ENCODE assay signal across 8 mouse cellular contexts in the genomic region with DNA sequence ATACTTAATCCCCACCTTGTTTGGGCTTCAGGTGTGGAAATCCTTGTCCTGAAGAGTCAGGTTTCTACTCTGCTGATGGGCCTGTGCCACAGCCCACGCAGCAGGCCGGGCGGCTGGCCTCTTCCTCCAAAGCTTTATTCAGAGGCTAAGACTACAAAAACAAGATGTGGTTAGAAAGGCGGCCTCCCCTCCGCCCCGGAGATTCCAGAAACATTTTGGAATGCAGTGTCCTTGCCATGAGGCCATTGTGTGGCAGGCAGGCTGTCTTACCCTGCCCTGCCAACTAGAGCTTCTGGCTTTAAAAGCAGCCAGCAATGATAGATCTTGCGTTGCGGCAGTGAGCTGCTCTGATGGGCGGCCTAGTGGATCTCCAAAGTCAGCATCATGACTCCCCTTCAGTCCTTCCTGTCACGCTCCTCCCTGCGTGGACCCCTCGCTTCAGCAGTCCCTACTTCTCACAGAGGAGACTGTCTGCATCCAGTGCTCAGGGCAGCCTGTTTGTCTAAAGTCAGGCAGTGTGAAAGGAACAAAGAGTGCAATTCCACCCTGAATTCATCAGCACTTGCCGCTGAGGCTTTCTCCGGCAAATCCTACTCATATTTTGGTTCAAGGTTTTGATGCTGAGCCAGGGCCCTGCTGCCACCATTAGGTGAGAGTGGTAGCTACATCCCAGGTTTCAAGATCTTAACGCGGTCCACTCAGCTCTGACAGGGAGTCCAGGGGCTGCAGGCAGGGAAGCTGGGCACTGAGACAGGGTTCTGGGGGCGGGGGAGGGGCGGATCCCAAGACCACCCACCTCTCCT. TPM values are rescaled to one million over a fixed set of nuclear protein-coding genes. Genes with fewer than 3 reads are reported as not detected.
DNase-seq lines count a peak whose midpoint lies in the region; ATAC-seq and TF ChIP-seq lines count a peak whose summit lies in the region.

No protein-coding gene starts in this region.

- intact Hi-C loops in heart, adult 2 months (cut with DNase I) = no loop called here

- ATAC-seq in heart, embryonic 12.5 days (ENCODE audit: insufficient number of reproducible peaks, low FRiP score) = no peak
- ATAC-seq in forebrain, embryonic 16.5 days = peak; percentile 57
- ATAC-seq in kidney, postnatal 0 days (replicated peaks; ENCODE audit: low FRiP score, low read depth) = peak; percentile 63; the same call in 1 of the 2 replicates
- 0 out of 2 replicates have a peak, but pooled peaks have one; percentile 35 for ATAC-seq in limb, embryonic 13.5 days (ENCODE audit: low FRiP score, low read depth)

- no peaks in the 10 kb centered on the region for H3K27me3 ChIP-seq in heart, adult 2 months (ENCODE audit: control insufficient read depth, insufficient read depth, low read length)
- H3K27me3 ChIP-seq in heart, embryonic 12.5 days (replicated peaks) = no peaks in the 10 kb centered on the region
- H3K27me3 ChIP-seq in forebrain, embryonic 16.5 days (replicated peaks; ENCODE audit: control insufficient read depth, insufficient read depth, low read length) = no peaks in the 10 kb centered on the region
- no peaks in the 10 kb centered on the region for H3K27me3 ChIP-seq in kidney, postnatal 0 days (ENCODE audit: insufficient read depth, low read length)
- H3K27me3 ChIP-seq in limb, embryonic 13.5 days = 0 out of 2 replicates have a peak, but pooled peaks cover 5% of the 10 kb centered on the region

- H3K27ac ChIP-seq in heart, adult 2 months = no peak overlapping the region
- H3K27ac ChIP-seq in heart, embryonic 12.5 days (ENCODE audit: poor library complexity, severe bottlenecking) = no peak overlapping the region
- peak overlapping the region; percentile 25; the same call in 1 of the 2 replicates for H3K27ac ChIP-seq in forebrain, embryonic 16.5 days (ENCODE audit: low read length)
- H3K27ac ChIP-seq in kidney, postnatal 0 days = peak overlapping the region; percentile 48; the same call in 1 of the 2 replicates
- H3K27ac ChIP-seq in limb, embryonic 13.5 days = peak overlapping the region; percentile 49; the same call in 1 of the 2 replicates

- no peak overlapping the region for H3K4me2 ChIP-seq in heart, embryonic 12.5 days
- H3K4me2 ChIP-seq in forebrain, embryonic 16.5 days (ENCODE audit: low read length) = no peak overlapping the region
- H3K4me2 ChIP-seq in kidney, postnatal 0 days (ENCODE audit: low read length) = no peak overlapping the region
- no peak overlapping the region for H3K4me2 ChIP-seq in limb, embryonic 13.5 days (replicated peaks)

- H3K36me3 ChIP-seq in heart, adult 2 months (ENCODE audit: control insufficient read depth, insufficient read depth, low read length) = no peaks in the 10 kb centered on the region
- H3K36me3 ChIP-seq in heart, embryonic 12.5 days = 0 out of 2 replicates have a peak, but pooled peaks cover 6% of the 10 kb centered on the region
- no peaks in the 10 kb centered on the region for H3K36me3 ChIP-seq in forebrain, embryonic 16.5 days (ENCODE audit: control insufficient read depth, insufficient read depth)
- no peaks in the 10 kb centered on the region for H3K36me3 ChIP-seq in kidney, postnatal 0 days (ENCODE audit: insufficient read depth, low read length)
- H3K36me3 ChIP-seq in limb, embryonic 13.5 days = peaks cover 33% of the 10 kb centered on the region

- 52% methylated on average over 18 of the region's 18 CpGs for WGBS in heart, adult 2 months
- 53% methylated on average over 18 of the region's 18 CpGs for WGBS in heart, embryonic 12.5 days
- WGBS in forebrain, embryonic 16.5 days = 23% methylated on average over 18 of the region's 18 CpGs
- WGBS in kidney, postnatal 0 days = 32% methylated on average over 18 of the region's 18 CpGs
- 49% methylated on average over 18 of the region's 18 CpGs for WGBS in limb, embryonic 13.5 days

- H3K79me2 ChIP-seq in heart, adult 2 months (replicated peaks; ENCODE audit: control insufficient read depth, insufficient read depth, low read length) = no peaks in the 10 kb centered on the region

- no peak for TF ChIP-seq EP300 in heart, adult 2 months (IDR thresholded peaks at IDR 0.05; ENCODE audit: insufficient read depth, low read depth, low read length)

- no peaks in the 10 kb centered on the region for H3K9me3 ChIP-seq in heart, embryonic 12.5 days (replicated peaks)
- H3K9me3 ChIP-seq in forebrain, embryonic 16.5 days (ENCODE audit: control insufficient read depth, low read length) = no peaks in the 10 kb centered on the region
- H3K9me3 ChIP-seq in kidney, postnatal 0 days (replicated peaks; ENCODE audit: low read length) = no peaks in the 10 kb centered on the region
- no peaks in the 10 kb centered on the region for H3K9me3 ChIP-seq in limb, embryonic 13.5 days

- TF ChIP-seq CTCF in heart, adult 2 months (IDR thresholded peaks at IDR 0.05) = peak; percentile 54
- peak; percentile 50; the same call in 1 of the 2 replicates for TF ChIP-seq CTCF in kidney, postnatal 0 days (IDR thresholded peaks at IDR 0.05; ENCODE audit: low read depth)

- H3K9ac ChIP-seq in heart, adult 2 months (ENCODE audit: low read depth, low read length) = no peak overlapping the region
- no peak overlapping the region for H3K9ac ChIP-seq in heart, embryonic 12.5 days
- H3K9ac ChIP-seq in forebrain, embryonic 16.5 days (replicated peaks; ENCODE audit: low read depth, low read length) = no peak overlapping the region
- no peak overlapping the region for H3K9ac ChIP-seq in kidney, postnatal 0 days (ENCODE audit: low read depth, low read length)
- no peak overlapping the region for H3K9ac ChIP-seq in limb, embryonic 13.5 days

- no peak for TF ChIP-seq POLR2A in heart, adult 2 months (IDR thresholded peaks at IDR 0.05; ENCODE audit: insufficient read depth, low read depth, low read length)

- H3K4me3 ChIP-seq in heart, adult 2 months = no peak overlapping the region
- no peak overlapping the region for H3K4me3 ChIP-seq in heart, embryonic 12.5 days
- no peak overlapping the region for H3K4me3 ChIP-seq in forebrain, embryonic 16.5 days (replicated peaks; ENCODE audit: low read length)
- H3K4me3 ChIP-seq in kidney, postnatal 0 days (replicated peaks; ENCODE audit: low read depth, low read length) = no peak overlapping the region
- no peak overlapping the region for H3K4me3 ChIP-seq in limb, embryonic 13.5 days

- H3K4me1 ChIP-seq in heart, adult 2 months (ENCODE audit: control insufficient read depth, insufficient read depth, low read length) = no peaks in the 10 kb centered on the region
- H3K4me1 ChIP-seq in heart, embryonic 12.5 days (replicated peaks) = 0 out of 2 replicates have a peak, but pooled peaks cover 6% of the 10 kb centered on the region
- H3K4me1 ChIP-seq in forebrain, embryonic 16.5 days (replicated peaks; ENCODE audit: control insufficient read depth, insufficient read depth, low read length) = peaks cover 8% of the 10 kb centered on the region
- no peaks in the 10 kb centered on the region; the same call in 1 of the 2 replicates for H3K4me1 ChIP-seq in kidney, postnatal 0 days (replicated peaks; ENCODE audit: insufficient read depth, low read length)
- peaks cover 18% of the 10 kb centered on the region for H3K4me1 ChIP-seq in limb, embryonic 13.5 days

- no peak for DNase-seq in heart, adult 2 months
- peak; percentile 61 for DNase-seq in cerebellum, adult 8-10 months
- DNase-seq in kidney, postnatal 0 days (ENCODE audit: low spot score) = peak; percentile 67
- DNase-seq in right cerebral cortex, postnatal 14 days = peak; percentile 42
- no peak for DNase-seq in liver

RNA-seq across cellular contexts. Expression of a gene that starts 14.6 kb away (rescaled TPM):
- 10 to 100 TPM; 43.2 to 49.2 TPM for total RNA-seq in heart, adult 2 months (2021)
- polyA plus RNA-seq in heart, adult 2 months (2012; rRNA removed) = 18.8 and 21.2 TPM in 2 replicates
- 15.0 and 17.3 TPM in 2 replicates for polyA plus RNA-seq in heart, embryonic 12.5 days (2016; fragmentation: Nextera tagmentation; extraction: Ambion mirVana)
- 5.8 and 7.9 TPM in 2 replicates for polyA plus RNA-seq in forebrain, embryonic 16.5 days (2015; fragmentation: Nextera tagmentation; extraction: Ambion mirVana)
- polyA plus RNA-seq in kidney, postnatal 0 days (2015; fragmentation: Nextera tagmentation; extraction: Ambion mirVana) = 12.6 and 19.1 TPM in 2 replicates
- 11.0 and 12.2 TPM in 2 replicates for polyA plus RNA-seq in limb, embryonic 13.5 days (2015; fragmentation: Nextera tagmentation; extraction: Ambion mirVana)

RNA-seq across cellular contexts. Expression of a gene that starts 45.8 kb away (rescaled TPM):
- not detected for total RNA-seq in heart, adult 2 months (2021)
- polyA plus RNA-seq in heart, adult 2 months (2012; rRNA removed) = not detected in 2 replicates
- polyA plus RNA-seq in heart, embryonic 12.5 days (2016; fragmentation: Nextera tagmentation; extraction: Ambion mirVana) = 62.0 and 66.2 TPM in 2 replicates
- not detected in 2 replicates for polyA plus RNA-seq in forebrain, embryonic 16.5 days (2015; fragmentation: Nextera tagmentation; extraction: Ambion mirVana)
- 0.13 TPM in 1 of 2 replicates, not detected in the other for polyA plus RNA-seq in kidney, postnatal 0 days (2015; fragmentation: Nextera tagmentation; extraction: Ambion mirVana)
- 2.7 and 3.1 TPM in 2 replicates for polyA plus RNA-seq in limb, embryonic 13.5 days (2015; fragmentation: Nextera tagmentation; extraction: Ambion mirVana)

Comparison
In these comparisons a context has a peak if more than half of its experiments do, and no peak if none do; other contexts are left out.
1. RNA of a gene that starts 45.8 kb away (polyA plus RNA-seq): 62.0 to 66.2 TPM in heart, embryonic 12.5 days; 2.7 to 3.1 TPM in limb, embryonic 13.5 days, 0.13 TPM in kidney, postnatal 0 days, not detected in heart, adult 2 months and not detected in forebrain, embryonic 16.5 days; every median in the first group is over 10 times any median in the second.
2. DNase-seq: peak in cerebellum, adult 8-10 months (single experiment), kidney, postnatal 0 days (single experiment) and right cerebral cortex, postnatal 14 days (single experiment); none in heart, adult 2 months (0 of 2) and liver (single experiment).
3. H3K27ac ChIP-seq: peak in forebrain, embryonic 16.5 days (single experiment), kidney, postnatal 0 days (single experiment) and limb, embryonic 13.5 days (single experiment); none in heart, adult 2 months (single experiment) and heart, embryonic 12.5 days (single experiment).